Mouse (Mus musculus) heart, adult 10 weeks (tissue): ENCODE measurements around the gene Arf4. TPM values are rescaled to one million over a fixed set of nuclear protein-coding genes. Genes with fewer than 3 reads are reported as not detected.

Experiments
- polyA plus RNA-seq: library from polyadenylated mRNA; stranded (reverse); fragments of 350-450 nt; fragmentation: Illumina TruSeq; extraction: RNeasy Lipid Tissue Mini Kit (QIAGEN cat#74804); gene quantifications from one replicate; pipeline ENCODE4 v1.2.3, GENCODE M21; 2014; ENCODE audit warnings: low read depth, low replicate concordance

The Arf4 gene
- polyA plus RNA-seq, result 85.9 TPM

DNA sequence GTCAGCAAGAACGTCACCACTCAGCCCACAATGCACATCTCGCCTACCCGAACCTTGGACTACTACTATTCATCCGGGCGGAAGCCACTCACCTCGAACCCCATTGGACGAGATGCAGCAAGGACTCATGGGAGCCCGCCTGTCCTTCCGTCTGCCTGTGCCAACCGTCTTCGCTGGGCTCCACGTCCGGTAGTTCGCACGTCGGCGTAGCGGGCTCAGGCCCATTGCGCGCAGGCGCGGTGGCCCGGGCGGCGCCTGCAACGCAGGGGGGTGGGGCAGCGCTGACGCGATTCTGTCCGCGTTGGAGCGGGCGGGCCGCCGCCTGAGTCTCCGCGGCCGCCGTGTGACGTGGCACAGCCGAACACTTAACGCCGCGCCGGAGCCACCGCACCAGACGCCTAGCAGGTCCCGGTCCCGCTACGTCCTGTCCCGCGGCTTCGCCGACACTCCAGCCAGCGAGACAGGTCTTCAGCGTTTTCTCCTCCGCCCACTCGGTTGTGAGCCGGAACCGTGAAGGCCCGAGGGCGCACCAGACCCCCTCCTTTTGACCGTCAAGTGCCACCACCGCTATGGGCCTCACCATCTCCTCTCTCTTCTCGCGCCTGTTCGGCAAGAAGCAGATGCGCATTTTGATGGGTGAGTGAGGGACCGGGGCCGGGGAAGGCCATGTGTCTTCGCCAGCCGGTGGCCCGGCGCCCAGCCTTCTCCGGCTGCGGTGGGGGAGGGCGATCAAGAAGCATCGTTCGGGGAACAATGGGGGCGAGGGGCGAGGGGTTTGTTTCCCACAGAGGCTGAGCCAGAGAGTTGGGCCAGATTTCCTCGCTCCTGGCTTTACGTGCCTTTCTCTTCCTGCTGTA is at the start of gene Arf4:
Arf4 (plus strand) TSS at position 224 of the 857 bp plus-strand sequence.

DNA sequence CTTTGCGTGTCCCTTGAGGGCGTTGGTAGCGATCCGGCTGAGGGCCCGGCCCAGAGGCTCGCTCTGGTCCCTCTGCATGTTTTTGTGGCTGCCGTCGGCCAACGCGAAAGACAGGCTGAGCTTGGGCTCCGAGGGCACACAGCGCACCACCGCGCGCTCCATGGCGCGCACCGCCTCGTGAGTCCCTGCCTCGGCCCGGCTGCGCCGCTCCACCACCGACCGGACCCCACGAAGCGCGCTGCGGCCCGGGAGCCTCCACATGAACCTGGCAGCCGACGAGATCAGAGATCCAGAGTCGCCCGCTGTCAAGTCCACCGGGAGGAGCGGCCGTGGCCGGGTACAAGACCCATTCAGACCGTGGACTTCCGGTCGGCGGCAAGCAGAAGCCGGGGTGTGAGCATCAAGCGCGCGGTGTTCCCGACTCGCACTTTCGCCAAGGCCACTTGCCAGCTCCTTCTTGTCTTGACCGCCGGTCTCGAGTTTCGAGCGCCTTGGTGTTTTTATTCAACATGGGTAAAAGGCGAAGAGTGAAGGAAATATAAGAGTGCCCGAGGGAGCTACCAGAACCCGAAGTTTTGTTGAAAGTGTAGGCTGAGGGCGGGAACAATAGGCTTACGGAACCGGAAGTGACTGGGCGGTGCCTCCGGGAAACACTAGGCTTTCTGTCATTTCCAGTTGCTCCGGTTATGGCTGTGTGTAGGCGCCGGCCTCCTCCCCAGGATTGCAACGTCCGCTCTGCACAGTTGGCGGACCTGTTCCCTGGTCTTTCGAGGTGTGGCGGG is 31.6 kb downstream of the Arf4 start, which contains the start of gene Pde12:
Pde12 (minus strand) TSS at position 592 of the 782 bp plus-strand sequence.

DNA sequence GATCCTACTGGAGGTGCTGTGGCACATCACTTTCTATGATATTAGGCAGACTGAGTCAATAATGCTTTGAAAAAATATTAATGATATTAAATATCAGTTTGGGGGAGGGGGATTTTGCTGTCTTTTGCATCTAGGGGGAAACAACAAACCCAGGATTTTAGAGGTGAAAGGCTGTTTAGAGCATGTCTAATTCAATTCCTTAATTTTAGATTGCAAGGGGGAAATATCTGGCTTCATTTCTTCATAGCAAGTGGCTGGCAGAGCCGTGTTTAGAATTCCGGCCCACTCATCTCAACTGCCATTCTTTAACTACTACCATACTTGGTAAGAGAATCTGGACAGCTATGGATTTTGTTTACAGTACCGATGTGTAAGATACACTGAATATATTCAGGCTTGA is 55.1 kb downstream of the Arf4 start, which contains the start of gene Dnah12:
Dnah12 (plus strand) TSS at position 301 of the 400 bp plus-strand sequence.

Other genes starting within 250 kb of the Arf4 start
- gene Slmap, start 103.1 kb upstream of the Arf4 start, polyA plus RNA-seq, result 204 TPM
- gene Dennd6a, start 64.2 kb upstream of the Arf4 start, polyA plus RNA-seq, result 9.3 TPM
- gene Pde12, start 31.8 kb downstream of the Arf4 start, polyA plus RNA-seq, result 3.9 TPM
- gene Dnah12, start 55.2 kb downstream of the Arf4 start, polyA plus RNA-seq, result 0.10 TPM